Mouse (Mus musculus): ENCODE measurements around the gene Espl1. TPM values are rescaled to one million over a fixed set of nuclear protein-coding genes. Genes with fewer than 3 reads are reported as not detected.

Espl1 gene
- total RNA-seq (2017) = 8.5 and 26.9 TPM in 2 replicates

GRCm38 (mm10) chr15:102295633-102296367 is at the start of gene Espl1:
TSS of gene Espl1 (plus strand) at chr15:102296266.
- peak; percentile 100 for ATAC-seq (replicated peaks in 1 of 2; ENCODE audit: insufficient read depth in 1 of 2, low FRiP score in 2 of 2, low TSS enrichment in 1 of 2, low read depth in 1 of 2, poor library complexity in 2 of 2, severe bottlenecking in 2 of 2)

- peak; percentile 30 to 46; a peak in 3 of 4 replicates for ATAC-seq (replicated peaks in 1 of 2; ENCODE audit: insufficient read depth in 1 of 2, low FRiP score in 2 of 2, low TSS enrichment in 1 of 2, low read depth in 1 of 2, poor library complexity in 2 of 2, severe bottlenecking in 2 of 2)
Observed at GRCm38 (mm10) chr15:102246866-102247251, 49.2 kb upstream of the Espl1 start.

GRCm38 (mm10) chr15:102247252-102248130 is 48.6 kb upstream of the Espl1 start:
- ATAC-seq (replicated peaks in 1 of 2; ENCODE audit: insufficient read depth in 1 of 2, low FRiP score in 2 of 2, low TSS enrichment in 1 of 2, low read depth in 1 of 2, poor library complexity in 2 of 2, severe bottlenecking in 2 of 2) = 0 out of 4 replicates have a peak, but pooled peaks have one; percentile 2 to 14

- no peak for ATAC-seq (replicated peaks in 1 of 2; ENCODE audit: insufficient read depth in 1 of 2, low FRiP score in 2 of 2, low TSS enrichment in 1 of 2, low read depth in 1 of 2, poor library complexity in 2 of 2, severe bottlenecking in 2 of 2)
Observed at GRCm38 (mm10) chr15:102248131-102248811, 47.8 kb upstream of the Espl1 start.

GRCm38 (mm10) chr15:102248812-102249191 is 47.3 kb upstream of the Espl1 start:
- ATAC-seq (replicated peaks in 1 of 2; ENCODE audit: insufficient read depth in 1 of 2, low FRiP score in 2 of 2, low TSS enrichment in 1 of 2, low read depth in 1 of 2, poor library complexity in 2 of 2, severe bottlenecking in 2 of 2) = no peak

GRCm38 (mm10) chr15:102249251-102249691 is 46.8 kb upstream of the Espl1 start:
- ATAC-seq (replicated peaks in 1 of 2; ENCODE audit: insufficient read depth in 1 of 2, low FRiP score in 2 of 2, low TSS enrichment in 1 of 2, low read depth in 1 of 2, poor library complexity in 2 of 2, severe bottlenecking in 2 of 2) = no peak

- ATAC-seq (replicated peaks in 1 of 2; ENCODE audit: insufficient read depth in 1 of 2, low FRiP score in 2 of 2, low TSS enrichment in 1 of 2, low read depth in 1 of 2, poor library complexity in 2 of 2, severe bottlenecking in 2 of 2) = no peak
Observed at GRCm38 (mm10) chr15:102249967-102250366, 46.1 kb upstream of the Espl1 start.

- ATAC-seq (replicated peaks in 1 of 2; ENCODE audit: insufficient read depth in 1 of 2, low FRiP score in 2 of 2, low TSS enrichment in 1 of 2, low read depth in 1 of 2, poor library complexity in 2 of 2, severe bottlenecking in 2 of 2) = no peak
Observed at GRCm38 (mm10) chr15:102250521-102250920, 45.5 kb upstream of the Espl1 start.

GRCm38 (mm10) chr15:102255547-102256255 is 40.4 kb upstream of the Espl1 start:
- ATAC-seq (replicated peaks in 1 of 2; ENCODE audit: insufficient read depth in 1 of 2, low FRiP score in 2 of 2, low TSS enrichment in 1 of 2, low read depth in 1 of 2, poor library complexity in 2 of 2, severe bottlenecking in 2 of 2) = no peak

- ATAC-seq (replicated peaks in 1 of 2; ENCODE audit: insufficient read depth in 1 of 2, low FRiP score in 2 of 2, low TSS enrichment in 1 of 2, low read depth in 1 of 2, poor library complexity in 2 of 2, severe bottlenecking in 2 of 2) = no peak
Observed at GRCm38 (mm10) chr15:102256431-102257201, 39.5 kb upstream of the Espl1 start.

GRCm38 (mm10) chr15:102257202-102258075 is 38.6 kb upstream of the Espl1 start, which contains the start of gene Rarg:
TSS of gene Rarg (minus strand) at chr15:102257517.
- peak; percentile 32 to 40 for ATAC-seq (replicated peaks in 1 of 2; ENCODE audit: insufficient read depth in 1 of 2, low FRiP score in 2 of 2, low TSS enrichment in 1 of 2, low read depth in 1 of 2, poor library complexity in 2 of 2, severe bottlenecking in 2 of 2)

GRCm38 (mm10) chr15:102258076-102258470 is 38.0 kb upstream of the Espl1 start:
- ATAC-seq (replicated peaks in 1 of 2; ENCODE audit: insufficient read depth in 1 of 2, low FRiP score in 2 of 2, low TSS enrichment in 1 of 2, low read depth in 1 of 2, poor library complexity in 2 of 2, severe bottlenecking in 2 of 2) = no peak

GRCm38 (mm10) chr15:102258581-102259253 is 37.3 kb upstream of the Espl1 start:
- ATAC-seq (replicated peaks in 1 of 2; ENCODE audit: insufficient read depth in 1 of 2, low FRiP score in 2 of 2, low TSS enrichment in 1 of 2, low read depth in 1 of 2, poor library complexity in 2 of 2, severe bottlenecking in 2 of 2) = no peak

- no peak for ATAC-seq (replicated peaks in 1 of 2; ENCODE audit: insufficient read depth in 1 of 2, low FRiP score in 2 of 2, low TSS enrichment in 1 of 2, low read depth in 1 of 2, poor library complexity in 2 of 2, severe bottlenecking in 2 of 2)
Observed at GRCm38 (mm10) chr15:102262582-102262981, 33.5 kb upstream of the Espl1 start.

- no peak for ATAC-seq (replicated peaks in 1 of 2; ENCODE audit: insufficient read depth in 1 of 2, low FRiP score in 2 of 2, low TSS enrichment in 1 of 2, low read depth in 1 of 2, poor library complexity in 2 of 2, severe bottlenecking in 2 of 2)
Observed at GRCm38 (mm10) chr15:102263037-102263436, 33.0 kb upstream of the Espl1 start.

Data from hematopoietic stem cell, adult 5-6 weeks (primary cell).